Mouse (Mus musculus): ENCODE measurements at regions not wholly inside any gene's neighbourhood (a gene's known extent, or its start where the extent isn't known, plus 50 kb on each side); places are given as distances from the start of the nearest gene placed in this dataset.

GRCm38 (mm10) chr5:80766591-80766990 lies 253.3 kb upstream of the Adgrl3 start:
- DNase-seq, result no peak

GRCm38 (mm10) chr5:80783892-80784291 lies 236.0 kb upstream of the Adgrl3 start:
- no peak for DNase-seq

GRCm38 (mm10) chr5:80784746-80785145 lies 235.2 kb upstream of the Adgrl3 start:
- DNase-seq, result no peak

- no peak for DNase-seq
These were observed 228.3 kb upstream of the Adgrl3 start for GRCm38 (mm10) chr5:80791658-80792057.

- no peak for DNase-seq
These were observed 220.2 kb upstream of the Adgrl3 start for GRCm38 (mm10) chr5:80799777-80800176.

- no peak for DNase-seq
These were observed 207.0 kb upstream of the Adgrl3 start for GRCm38 (mm10) chr5:80812917-80813316.

- DNase-seq, result no peak
These were observed 200.7 kb upstream of the Adgrl3 start for GRCm38 (mm10) chr5:80819208-80819607.

- DNase-seq, result no peak
These were observed 177.4 kb upstream of the Adgrl3 start for GRCm38 (mm10) chr5:80842531-80842930.

GRCm38 (mm10) chr5:80855034-80855433 lies 164.9 kb upstream of the Adgrl3 start:
- DNase-seq, result no peak

- no peak for DNase-seq
These were observed 143.3 kb upstream of the Adgrl3 start for GRCm38 (mm10) chr5:80876600-80876999.

GRCm38 (mm10) chr5:80898230-80898629 lies 121.7 kb upstream of the Adgrl3 start:
- no peak for DNase-seq

GRCm38 (mm10) chr5:80908771-80909170 lies 111.2 kb upstream of the Adgrl3 start:
- DNase-seq, result no peak

- DNase-seq, result no peak
These were observed 81.1 kb upstream of the Adgrl3 start for GRCm38 (mm10) chr5:80938791-80939190.

- DNase-seq, result no peak
These were observed 67.9 kb upstream of the Adgrl3 start for GRCm38 (mm10) chr5:80951861-80952599.

GRCm38 (mm10) chr5:80952600-80953218 lies 67.2 kb upstream of the Adgrl3 start:
- peak; percentile 42 for DNase-seq
